Mouse (Mus musculus) forebrain, embryonic 11.5 days (tissue): Measurements from ENCODE around the gene Fry. TPM values are rescaled to one million over a fixed set of nuclear protein-coding genes. Genes with fewer than 3 reads are reported as not detected.
"Not testable (repeated sequence)": the region's sequence is repeated elsewhere in the genome, so short reads cannot be mapped to it uniquely, and the experiment has no call there.

Experiments
- ATAC-seq: fragments of 200-750 bp; cut with Nextera tagmentation; replicated peaks from 2 replicates; pipeline ENCODE4 v1.8.0; 2017; ENCODE audit warnings: moderate TSS enrichment; ENCODE audit not compliant: low FRiP score
- DNase-seq: peaks from one replicate; pipeline ENCODE4 v3.0.0-alpha.2; 2017; ENCODE audit warnings: low spot score
- H3K27ac ChIP-seq: fragments of 300-500 bp; sonication (generic); 2 replicates; pipeline ENCODE4 v1.5.1; 2014; ENCODE audit warnings: low read depth, low read length
- H3K27me3 ChIP-seq: fragments of 300-500 bp; sonication (generic); 2 replicates; pipeline ENCODE4 v1.6.1; 2014; ENCODE audit warnings: mild to moderate bottlenecking, low read length, mixed read lengths; ENCODE audit not compliant: control insufficient read depth, insufficient read depth
- H3K36me3 ChIP-seq: fragments of 300-500 bp; sonication (generic); 2 replicates; pipeline ENCODE4 v1.6.1; 2014; ENCODE audit warnings: mild to moderate bottlenecking, low read length, moderate library complexity, mixed read lengths; ENCODE audit not compliant: control insufficient read depth, insufficient read depth
- H3K4me1 ChIP-seq: fragments of 300-500 bp; sonication (generic); replicated peaks from 2 replicates; pipeline ENCODE4 v1.6.1; 2014; ENCODE audit warnings: low read length, mixed read lengths; ENCODE audit not compliant: control insufficient read depth, insufficient read depth
- H3K4me2 ChIP-seq: fragments of 300-500 bp; sonication (generic); 2 replicates; pipeline ENCODE4 v1.6.1; 2014; ENCODE audit warnings: low read depth, mild to moderate bottlenecking, low read length, moderate library complexity, mixed read lengths; ENCODE audit not compliant: severe bottlenecking
- H3K4me3 ChIP-seq: fragments of 300-500 bp; sonication (generic); 2 replicates; pipeline ENCODE4 v1.5.1; 2014; ENCODE audit warnings: low read depth, low read length
- H3K9ac ChIP-seq: fragments of 300-500 bp; sonication (generic); 2 replicates; pipeline ENCODE4 v1.6.1; 2014; ENCODE audit warnings: low read length
- H3K9me3 ChIP-seq: fragments of 300-500 bp; sonication (generic); 2 replicates; pipeline ENCODE4 v1.6.1; 2016; ENCODE audit warnings: low read length, mixed read lengths; ENCODE audit not compliant: control insufficient read depth
- WGBS: fragments of 180-500 bp; shearing (Covaris S2); extraction: QIAGEN DNeasy Blood & Tissue Kit; methylation state at CpG from one replicate; pipeline ENCODE4 v1.1.7; 2014; 5-methylcytosine and 5-hydroxymethylcytosine counted together
- polyA plus RNA-seq: library from polyadenylated mRNA; unstranded; fragments of >200 nt; fragmentation: Nextera tagmentation; extraction: Ambion mirVana; gene quantifications from 2 replicates; pipeline ENCODE4 v1.2.1, GENCODE M21; 2014

The Fry gene
- polyA plus RNA-seq, 1 experiment from 2014 or later: 8.4 TPM

DNA sequence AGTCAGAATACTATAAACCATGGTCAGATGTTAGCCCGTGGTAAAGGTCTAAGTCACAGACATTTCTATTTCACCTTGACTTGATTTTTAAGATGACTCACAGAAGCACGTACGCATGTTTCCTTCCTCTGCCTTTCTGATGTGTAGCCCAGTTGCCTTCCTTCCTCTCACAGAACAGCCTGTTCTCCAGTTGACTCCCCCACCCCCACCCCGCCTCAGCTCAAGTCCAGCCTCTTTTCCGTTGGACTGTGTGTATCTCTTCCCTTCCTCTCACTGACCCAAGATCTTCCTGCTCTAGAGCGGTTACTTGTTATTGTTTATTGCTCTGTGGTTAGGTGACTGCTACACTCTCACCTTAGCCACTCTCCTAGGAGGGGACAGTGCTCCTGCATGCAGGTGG, 350.0 kb downstream of the Fry start:
- H3K4me2 ChIP-seq: no peak overlapping the region
- no peaks in the 10 kb centered on the region for H3K4me1 ChIP-seq
- no peaks in the 10 kb centered on the region for H3K9me3 ChIP-seq
- no peak for DNase-seq
- no peak overlapping the region for H3K9ac ChIP-seq
- no peak overlapping the region for H3K4me3 ChIP-seq
- WGBS: 79% methylated on average over 6 of the region's 6 CpGs
- H3K27ac ChIP-seq: no peak overlapping the region
- H3K27me3 ChIP-seq: no peaks in the 10 kb centered on the region
- no peaks in the 10 kb centered on the region for H3K36me3 ChIP-seq
- ATAC-seq: no peak

DNA sequence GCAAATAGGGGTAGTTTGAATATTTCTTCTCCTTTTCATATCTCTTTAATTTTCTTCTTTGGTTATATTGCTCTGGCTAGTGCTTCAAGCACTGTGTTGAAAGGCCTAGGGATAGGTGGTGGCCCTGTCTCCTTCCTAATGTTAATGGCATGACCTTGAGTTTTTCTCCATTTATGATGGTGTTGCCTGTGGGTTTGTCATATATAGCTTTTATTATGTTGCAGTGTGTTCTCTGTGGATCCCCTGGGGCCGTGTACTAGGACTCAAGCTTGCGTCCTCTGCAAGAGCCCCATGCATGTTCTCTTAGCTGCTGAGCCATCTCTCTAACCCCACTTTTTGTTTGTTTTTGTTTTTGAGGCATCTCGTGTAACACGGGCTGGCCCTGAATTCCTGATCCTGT, 358.9 kb downstream of the Fry start:
- no peaks in the 10 kb centered on the region for H3K4me1 ChIP-seq
- no peak overlapping the region for H3K27ac ChIP-seq
- DNase-seq: no peak
- H3K36me3 ChIP-seq: no peaks in the 10 kb centered on the region
- whole genome bisulfite sequencing: 81% methylated on average over 4 of the region's 4 CpGs
- no peaks in the 10 kb centered on the region for H3K9me3 ChIP-seq
- no peak overlapping the region for H3K9ac ChIP-seq
- H3K4me3 ChIP-seq: no peak overlapping the region
- no peak for ATAC-seq
- no peaks in the 10 kb centered on the region for H3K27me3 ChIP-seq
- H3K4me2 ChIP-seq: no peak overlapping the region

DNA sequence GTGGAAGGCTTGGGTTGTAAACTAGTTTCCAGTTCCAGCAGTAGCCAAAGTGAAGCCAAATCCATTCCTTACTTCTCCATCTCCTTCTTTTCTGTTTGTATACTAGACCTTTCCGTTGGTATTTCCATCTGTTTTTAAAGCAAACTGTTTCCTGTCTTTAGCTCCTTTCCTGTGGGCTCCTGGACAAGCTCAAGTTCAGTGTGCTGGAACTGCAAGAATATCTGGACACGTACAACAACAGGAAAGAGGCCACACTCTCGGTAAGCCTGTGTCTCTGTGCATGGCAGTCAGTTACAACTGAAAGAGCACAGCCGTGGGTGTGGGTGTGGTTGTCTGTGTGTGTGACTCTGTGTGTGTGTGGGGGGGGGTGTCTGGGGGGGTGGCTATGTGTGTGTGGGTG, 360.2 kb downstream of the Fry start:
- Histone ChIP-seq H3K9me3 (no peaks in the 10 kb centered on the region), H3K4me1 (no peaks in the 10 kb centered on the region), H3K4me2 (no peak overlapping the region), H3K27ac (no peak overlapping the region), H3K4me3 (no peak overlapping the region), H3K27me3 (no peaks in the 10 kb centered on the region), H3K9ac (no peak overlapping the region), H3K36me3 (no peaks in the 10 kb centered on the region)
- ATAC-seq: no peak
- WGBS: 86% methylated on average over 4 of the region's 4 CpGs
- DNase-seq: no peak

DNA sequence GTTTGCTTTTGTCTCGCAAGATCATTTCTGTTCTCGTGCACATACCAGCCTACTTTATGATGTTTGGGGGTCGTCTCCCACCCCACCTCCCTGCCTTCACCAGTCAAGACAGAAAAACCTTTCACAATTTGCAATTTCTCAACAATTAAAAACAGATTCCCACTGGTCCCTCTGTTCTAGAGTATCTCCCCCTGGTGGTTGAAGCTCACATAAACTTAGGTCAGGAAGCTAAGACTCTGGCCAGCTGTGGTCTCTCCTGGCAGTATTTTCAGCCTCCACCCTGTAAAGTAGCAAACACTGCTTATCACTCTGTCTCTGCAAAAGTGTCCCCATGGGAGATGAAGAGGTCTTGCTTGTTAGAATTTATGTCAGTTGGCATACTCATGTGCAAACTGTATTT, 366.8 kb downstream of the Fry start:
- DNase-seq: no peak
- Histone ChIP-seq H3K4me1 (no peaks in the 10 kb centered on the region), H3K9me3 (no peaks in the 10 kb centered on the region), H3K9ac (no peak overlapping the region), H3K27me3 (no peaks in the 10 kb centered on the region), H3K36me3 (no peaks in the 10 kb centered on the region), H3K4me2 (no peak overlapping the region), H3K4me3 (no peak overlapping the region), H3K27ac (no peak overlapping the region)
- ATAC-seq: no peak
- WGBS: 70% methylated on average over 3 of the region's 3 CpGs

DNA sequence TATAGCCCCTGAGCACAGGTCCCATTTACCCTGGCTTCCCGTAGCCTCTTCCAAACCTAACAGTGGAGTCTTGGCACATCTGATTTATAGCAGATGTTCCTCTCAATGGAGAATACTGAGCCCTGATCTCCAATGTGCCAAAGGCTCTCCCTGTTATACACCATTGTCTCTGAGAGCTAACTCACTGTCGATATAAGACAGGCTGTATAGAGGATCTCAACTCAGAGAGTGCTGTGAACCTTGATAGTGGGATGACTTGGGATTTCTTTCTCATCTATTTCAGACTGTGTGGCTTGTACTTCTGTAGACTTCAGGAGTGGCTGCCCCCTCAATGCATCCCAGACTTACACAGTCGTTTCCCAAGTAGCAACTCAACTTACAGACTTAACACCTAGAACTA, 371.8 kb downstream of the Fry start:
- ATAC-seq: no peak
- WGBS: 83% methylated on average over 3 of the region's 3 CpGs
- H3K4me1 ChIP-seq: no peaks in the 10 kb centered on the region
- H3K9me3 ChIP-seq: no peaks in the 10 kb centered on the region
- no peaks in the 10 kb centered on the region for H3K36me3 ChIP-seq
- H3K4me3 ChIP-seq: no peak overlapping the region
- DNase-seq: no peak
- no peaks in the 10 kb centered on the region for H3K27me3 ChIP-seq
- no peak overlapping the region for H3K4me2 ChIP-seq
- H3K27ac ChIP-seq: no peak overlapping the region
- H3K9ac ChIP-seq: no peak overlapping the region

DNA sequence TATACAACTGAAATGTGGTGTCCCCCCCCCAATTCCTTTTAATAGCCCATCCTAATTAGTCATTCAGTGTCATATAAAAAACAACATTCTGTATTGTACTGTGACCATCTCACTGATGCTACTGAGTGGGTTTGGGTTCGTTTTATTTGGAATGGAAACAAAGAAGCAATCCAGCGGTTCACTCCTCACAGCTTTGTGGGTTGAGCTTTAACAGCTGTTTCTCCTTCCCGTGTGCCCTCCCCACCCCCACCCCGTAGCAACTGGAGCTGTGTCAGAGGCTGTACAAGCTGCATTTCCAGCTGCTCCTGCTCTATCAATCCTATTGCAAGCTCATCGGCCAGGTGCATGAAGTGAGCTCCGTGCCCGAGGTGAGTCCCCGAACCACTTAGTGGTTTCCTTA, 372.4 kb downstream of the Fry start:
- WGBS: 81% methylated on average over 8 of the region's 8 CpGs

DNA sequence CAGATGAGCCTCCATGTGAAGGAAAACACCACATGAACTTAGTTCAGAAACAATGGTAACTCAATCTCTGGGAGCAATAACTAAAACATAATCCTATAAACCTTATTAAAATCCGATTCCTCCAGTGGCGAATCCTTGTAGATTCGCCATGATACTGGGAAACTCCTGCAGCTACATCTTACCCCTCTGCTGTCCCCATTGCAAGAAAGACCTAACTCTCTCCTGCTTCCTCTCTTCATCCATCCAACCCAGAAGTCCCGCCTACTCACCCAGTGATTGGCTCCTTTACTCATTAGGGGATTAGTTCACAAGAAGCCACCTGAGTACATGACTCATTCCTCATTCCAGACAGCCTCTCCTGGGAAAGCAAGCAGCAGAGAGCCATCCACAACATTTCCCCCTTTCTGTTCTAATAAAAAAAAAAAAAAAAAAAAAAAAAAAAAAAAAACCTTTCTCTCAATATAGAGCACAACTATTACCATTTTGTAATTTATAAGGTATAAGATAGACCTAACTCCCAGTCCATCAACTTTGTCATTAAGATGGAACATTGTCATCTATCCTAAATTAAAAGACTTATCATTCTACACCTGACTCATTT, 373.2 kb downstream of the Fry start:
- not testable (repeated sequence) for H3K9ac ChIP-seq, H3K27ac ChIP-seq, H3K4me3 ChIP-seq, H3K36me3 ChIP-seq, ATAC-seq, H3K4me2 ChIP-seq, H3K9me3 ChIP-seq, DNase-seq, H3K4me1 ChIP-seq, H3K27me3 ChIP-seq
- WGBS: 89% methylated on average over 4 of the region's 4 CpGs

More for the DNA sequence above, 372.4 kb downstream of the Fry start:
- no peak for ATAC-seq
- Histone ChIP-seq H3K27me3 (no peaks in the 10 kb centered on the region), H3K4me3 (no peak overlapping the region), H3K4me1 (no peaks in the 10 kb centered on the region), H3K4me2 (no peak overlapping the region), H3K36me3 (no peaks in the 10 kb centered on the region), H3K9me3 (no peaks in the 10 kb centered on the region), H3K9ac (no peak overlapping the region), H3K27ac (no peak overlapping the region)
- no peak for DNase-seq

DNA sequence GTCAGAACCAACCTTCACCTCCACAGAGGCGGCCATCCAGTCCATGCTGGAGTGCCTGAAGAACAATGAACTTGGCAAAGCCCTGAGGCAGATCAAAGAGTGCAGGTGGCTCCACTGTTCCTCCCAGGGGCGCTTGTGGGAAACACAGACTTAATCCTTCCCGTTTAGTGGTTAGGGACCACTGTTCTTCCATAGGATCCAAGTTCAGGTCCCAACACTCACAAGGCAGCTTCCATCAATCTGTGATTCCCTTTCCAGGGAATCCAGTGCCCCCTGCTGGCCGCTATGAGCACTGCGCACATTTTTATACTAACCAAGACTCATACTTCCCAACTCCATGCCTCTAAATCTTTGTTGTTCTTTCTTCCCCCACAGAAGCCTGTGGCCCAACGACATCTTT, 377.3 kb downstream of the Fry start:
- H3K4me2 ChIP-seq: no peak overlapping the region
- DNase-seq (peak; percentile 64), ATAC-seq (no peak)
- H3K4me3 ChIP-seq: no peak overlapping the region
- no peak overlapping the region for H3K9ac ChIP-seq
- H3K9me3 ChIP-seq: no peaks in the 10 kb centered on the region
- H3K36me3 ChIP-seq: no peaks in the 10 kb centered on the region
- WGBS: 48% methylated on average over 6 of the region's 6 CpGs
- H3K4me1 ChIP-seq: no peaks in the 10 kb centered on the region
- no peak overlapping the region for H3K27ac ChIP-seq
- no peaks in the 10 kb centered on the region for H3K27me3 ChIP-seq

DNA sequence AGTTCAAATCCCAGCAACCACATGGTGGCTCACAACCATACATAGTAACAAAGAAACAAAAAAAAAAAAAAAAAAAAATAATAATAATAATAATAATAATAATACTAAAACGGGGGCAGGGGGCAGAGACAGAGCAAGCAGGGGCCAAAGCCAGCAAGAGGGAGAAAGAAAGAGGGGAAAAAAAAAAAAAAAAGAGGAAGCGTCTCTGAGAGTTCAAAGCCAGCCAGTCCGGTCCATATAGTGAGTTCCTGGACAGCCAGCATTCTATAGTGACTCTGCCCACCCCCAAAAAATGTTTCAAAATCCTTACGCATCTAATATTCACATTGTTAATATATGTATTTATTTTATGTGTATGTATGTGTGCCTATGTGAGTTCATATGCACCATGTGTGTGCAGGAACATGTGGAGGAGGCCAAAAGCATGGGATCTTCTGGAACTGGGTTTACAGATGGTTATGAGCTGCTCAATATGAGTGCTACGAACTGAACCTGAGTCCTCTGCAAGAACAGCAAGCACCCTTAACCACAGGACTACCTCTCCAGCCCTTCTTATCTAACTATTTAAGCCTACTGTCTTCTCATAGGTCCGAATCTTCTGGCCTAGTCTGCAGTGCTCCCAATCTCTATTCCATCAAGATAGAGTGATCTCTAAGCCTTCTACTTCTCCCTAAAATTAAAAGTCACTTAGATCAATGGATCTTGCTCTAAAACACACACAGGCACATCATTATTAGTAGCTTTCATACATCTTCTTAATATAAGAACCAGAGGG, 392.2 kb downstream of the Fry start:
- no peaks in the 10 kb centered on the region for H3K9me3 ChIP-seq
- no peak for ATAC-seq
- H3K27me3 ChIP-seq: no peaks in the 10 kb centered on the region
- no peak for DNase-seq
- H3K27ac ChIP-seq: no peak overlapping the region
- no peaks in the 10 kb centered on the region for H3K4me1 ChIP-seq
- 87% methylated on average over 6 of the region's 6 CpGs for WGBS
- H3K4me3 ChIP-seq: no peak overlapping the region
- no peaks in the 10 kb centered on the region for H3K36me3 ChIP-seq
- H3K4me2 ChIP-seq: no peak overlapping the region
- no peak overlapping the region for H3K9ac ChIP-seq
